Mouse (Mus musculus) testis, adult 2 months (tissue): ENCODE results near the gene Kcnk5. TPM values are rescaled to one million over a fixed set of nuclear protein-coding genes. Genes with fewer than 3 reads are reported as not detected.

Experiments
- H3K27ac ChIP-seq: fragments of 200-500 bp; 2 replicates; pipeline ENCODE4 v1.5.1; 2012; ENCODE audit warnings: low read depth, low read length; ENCODE audit not compliant: control insufficient read depth, insufficient read depth
- H3K27me3 ChIP-seq: fragments of 200-500 bp; 2 replicates; pipeline ENCODE4 v1.6.1; 2012; ENCODE audit warnings: mild to moderate bottlenecking, low read length, moderate library complexity; ENCODE audit not compliant: control insufficient read depth, insufficient read depth
- H3K36me3 ChIP-seq: fragments of 200-500 bp; 2 replicates; pipeline ENCODE4 v1.6.1; 2012; ENCODE audit warnings: mild to moderate bottlenecking, low read length; ENCODE audit not compliant: control insufficient read depth, insufficient read depth
- H3K4me1 ChIP-seq: fragments of 200-500 bp; 2 replicates; pipeline ENCODE4 v1.6.1; 2012; ENCODE audit warnings: low read length; ENCODE audit not compliant: control insufficient read depth, insufficient read depth
- H3K4me3 ChIP-seq: fragments of 200-500 bp; 2 replicates; pipeline ENCODE4 v1.5.1; 2012; ENCODE audit warnings: low read depth, mild to moderate bottlenecking, low read length, moderate library complexity, mixed read lengths; ENCODE audit not compliant: control insufficient read depth
- CTCF ChIP-seq: fragments of 200-500 bp; IDR thresholded peaks from 2 replicates; pipeline ENCODE4 v1.5.1; 2012; ENCODE audit warnings: low read depth, mild to moderate bottlenecking, inconsistent platforms, low read length, moderate library complexity; ENCODE audit not compliant: control insufficient read depth, insufficient read depth, insufficient replicate concordance
- POLR2A ChIP-seq: fragments of 200-500 bp; IDR thresholded peaks from 2 replicates; pipeline ENCODE4 v1.6.1; 2012; ENCODE audit warnings: low read depth, mild to moderate bottlenecking, inconsistent platforms, low read length, moderate library complexity; ENCODE audit not compliant: control insufficient read depth
- polyA plus RNA-seq: library from polyadenylated mRNA; depleted of rRNA; stranded (reverse); fragments of >200 nt; gene quantifications from 2 replicates; pipeline ENCODE4 v1.2.3, GENCODE M21; 2012

Gene Kcnk5
- polyA plus RNA-seq, 1 experiment: 11.8 TPM

DNA sequence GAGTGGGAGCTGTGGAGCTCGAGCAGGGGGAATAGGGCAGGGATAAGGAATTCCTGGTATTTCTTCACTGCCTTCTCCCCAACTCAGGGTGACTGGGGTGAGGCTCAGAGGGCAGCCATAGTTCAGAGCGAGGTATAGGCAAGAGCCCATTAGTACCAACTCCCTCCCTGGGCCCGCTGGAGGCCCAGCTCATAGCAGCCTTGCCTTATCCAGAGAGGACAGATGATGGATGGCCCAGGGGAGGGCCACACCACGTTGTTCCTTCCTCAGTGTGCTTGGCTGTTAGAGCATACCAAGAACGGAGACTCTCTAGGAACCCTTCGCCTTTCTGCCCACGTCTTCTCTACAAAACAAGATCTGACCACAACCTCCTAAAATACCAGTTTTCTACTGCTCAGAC, 27.4 kb downstream of the Kcnk5 start:
- peaks cover 2% of the 10 kb centered on the region; the same call in 1 of the 2 replicates for H3K4me1 ChIP-seq
- H3K27ac ChIP-seq: no peak overlapping the region
- H3K27me3 ChIP-seq: no peaks in the 10 kb centered on the region
- no peaks in the 10 kb centered on the region for H3K36me3 ChIP-seq
- TF ChIP-seq POLR2A (no peak), CTCF (no peak)
- no peak overlapping the region for H3K4me3 ChIP-seq

DNA sequence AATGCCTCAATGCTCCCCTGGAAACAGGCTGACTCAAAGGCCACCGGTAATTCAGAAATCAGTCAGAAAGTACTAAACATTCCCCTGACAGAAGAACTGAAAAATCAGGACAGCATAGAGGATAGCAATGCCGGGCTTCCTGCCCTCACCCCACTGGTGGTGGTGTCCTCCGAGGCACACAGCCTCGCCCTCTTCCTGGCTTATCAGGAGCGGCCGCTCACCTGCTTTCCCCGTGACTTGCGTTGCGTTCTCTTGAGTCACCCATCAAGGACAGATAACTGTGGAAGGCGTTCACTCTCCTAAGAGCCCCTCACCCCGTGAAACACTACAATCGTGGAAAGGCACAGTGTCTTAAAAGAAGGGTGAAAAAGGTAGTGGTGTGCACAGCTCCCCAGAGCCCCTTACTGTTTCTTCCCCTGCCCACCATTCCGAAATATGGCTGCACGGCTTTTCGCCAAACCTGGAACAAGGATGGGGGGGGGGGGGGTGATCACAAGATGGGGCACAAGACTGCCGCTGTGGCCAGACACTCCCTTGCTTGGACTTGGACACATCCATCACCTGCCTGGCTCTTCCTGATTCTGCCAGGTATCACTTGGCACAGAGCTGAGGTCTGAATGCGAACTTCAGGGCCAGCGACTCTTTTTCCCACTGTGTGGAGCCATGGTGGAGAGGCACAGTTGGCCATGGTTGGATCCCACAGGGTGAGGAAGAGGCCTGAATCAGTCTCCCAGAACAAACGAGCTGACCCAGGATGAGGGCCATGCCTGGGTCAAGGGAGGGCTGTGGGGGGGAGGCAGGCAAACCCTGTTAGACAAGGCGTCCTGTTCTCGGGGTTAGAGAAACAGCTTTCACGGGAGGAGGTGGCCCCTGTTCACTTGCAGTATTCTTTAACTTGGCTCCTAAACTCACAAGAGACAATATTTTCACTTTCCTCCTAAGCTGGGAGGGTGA, 32.2 kb downstream of the Kcnk5 start:
- H3K36me3 ChIP-seq: no peaks in the 10 kb centered on the region
- TF ChIP-seq CTCF (no peak), POLR2A (no peak)
- H3K27ac ChIP-seq: no peak overlapping the region
- H3K4me3 ChIP-seq: no peak overlapping the region
- H3K27me3 ChIP-seq: no peaks in the 10 kb centered on the region
- H3K4me1 ChIP-seq: no peaks in the 10 kb centered on the region

DNA sequence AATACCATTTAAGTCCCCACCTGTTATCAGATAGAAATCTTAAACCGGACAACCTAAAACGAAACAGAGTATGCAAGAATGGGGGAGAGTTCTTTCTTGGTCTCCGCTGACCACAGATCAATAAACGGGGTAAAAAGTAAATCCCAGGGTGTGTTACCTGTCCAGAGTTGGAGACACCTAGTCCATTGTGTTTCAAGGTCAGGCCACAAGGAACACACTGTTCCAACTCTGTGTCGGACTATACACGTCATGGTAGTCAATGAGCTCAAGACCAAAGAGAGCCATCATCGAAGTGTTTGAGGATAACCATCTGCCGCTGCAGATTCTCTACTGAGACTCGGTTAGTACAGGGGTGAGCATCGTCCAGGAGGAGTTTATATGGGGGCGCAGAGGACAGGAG, 33.1 kb downstream of the Kcnk5 start:
- TF ChIP-seq CTCF: no peak
- TF ChIP-seq POLR2A: no peak
- H3K27ac ChIP-seq: no peak overlapping the region
- no peaks in the 10 kb centered on the region for H3K4me1 ChIP-seq
- H3K4me3 ChIP-seq: no peak overlapping the region
- H3K27me3 ChIP-seq: no peaks in the 10 kb centered on the region
- no peaks in the 10 kb centered on the region for H3K36me3 ChIP-seq

DNA sequence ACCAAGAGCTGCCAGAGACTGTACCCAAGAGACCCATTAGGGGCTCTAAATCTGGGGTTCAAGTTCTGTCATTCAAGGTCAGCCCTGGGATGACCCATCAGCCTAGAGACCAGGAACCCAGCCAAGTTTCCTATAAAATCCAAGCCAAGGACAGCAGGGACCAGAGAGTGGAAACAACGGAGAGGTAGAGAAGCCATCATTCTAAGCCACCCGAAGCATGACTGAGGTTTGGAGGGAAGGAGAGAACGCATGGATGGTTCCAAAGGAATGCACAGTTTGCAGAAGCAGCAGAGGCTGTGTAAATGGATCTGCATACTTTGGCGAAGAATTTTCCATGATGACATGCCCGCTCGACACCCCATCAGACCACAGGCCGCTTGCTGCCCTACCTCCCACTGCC, 33.8 kb downstream of the Kcnk5 start:
- H3K27me3 ChIP-seq: no peaks in the 10 kb centered on the region
- H3K36me3 ChIP-seq: no peaks in the 10 kb centered on the region
- H3K27ac ChIP-seq: no peak overlapping the region
- H3K4me1 ChIP-seq: no peaks in the 10 kb centered on the region
- H3K4me3 ChIP-seq: no peak overlapping the region
- TF ChIP-seq CTCF (no peak), POLR2A (no peak)

DNA sequence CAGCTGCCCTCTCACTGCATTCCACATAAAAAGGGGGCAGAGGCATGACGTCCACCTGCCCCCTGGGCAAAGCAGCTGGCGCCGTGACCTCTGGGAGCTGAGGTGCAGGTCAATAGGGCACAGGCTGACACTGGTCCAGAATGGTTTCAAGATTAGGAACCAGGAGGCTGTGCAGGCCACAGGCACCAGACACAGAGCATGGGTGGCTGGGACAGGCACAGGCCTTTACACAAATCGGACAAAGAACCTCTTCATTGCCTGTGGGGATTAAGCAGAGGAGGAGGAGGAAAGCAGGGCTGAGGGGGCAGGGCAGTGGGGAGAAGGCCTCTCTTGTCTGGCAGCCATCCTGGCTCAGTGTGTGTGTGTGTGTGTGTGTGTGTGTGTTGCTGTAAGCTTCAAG, 37.5 kb downstream of the Kcnk5 start:
- H3K36me3 ChIP-seq: no peaks in the 10 kb centered on the region
- H3K4me1 ChIP-seq: no peaks in the 10 kb centered on the region
- no peaks in the 10 kb centered on the region for H3K27me3 ChIP-seq
- H3K4me3 ChIP-seq: peak overlapping the region; percentile 60
- no peak overlapping the region for H3K27ac ChIP-seq
- no peak for TF ChIP-seq POLR2A
- no peak for TF ChIP-seq CTCF

DNA sequence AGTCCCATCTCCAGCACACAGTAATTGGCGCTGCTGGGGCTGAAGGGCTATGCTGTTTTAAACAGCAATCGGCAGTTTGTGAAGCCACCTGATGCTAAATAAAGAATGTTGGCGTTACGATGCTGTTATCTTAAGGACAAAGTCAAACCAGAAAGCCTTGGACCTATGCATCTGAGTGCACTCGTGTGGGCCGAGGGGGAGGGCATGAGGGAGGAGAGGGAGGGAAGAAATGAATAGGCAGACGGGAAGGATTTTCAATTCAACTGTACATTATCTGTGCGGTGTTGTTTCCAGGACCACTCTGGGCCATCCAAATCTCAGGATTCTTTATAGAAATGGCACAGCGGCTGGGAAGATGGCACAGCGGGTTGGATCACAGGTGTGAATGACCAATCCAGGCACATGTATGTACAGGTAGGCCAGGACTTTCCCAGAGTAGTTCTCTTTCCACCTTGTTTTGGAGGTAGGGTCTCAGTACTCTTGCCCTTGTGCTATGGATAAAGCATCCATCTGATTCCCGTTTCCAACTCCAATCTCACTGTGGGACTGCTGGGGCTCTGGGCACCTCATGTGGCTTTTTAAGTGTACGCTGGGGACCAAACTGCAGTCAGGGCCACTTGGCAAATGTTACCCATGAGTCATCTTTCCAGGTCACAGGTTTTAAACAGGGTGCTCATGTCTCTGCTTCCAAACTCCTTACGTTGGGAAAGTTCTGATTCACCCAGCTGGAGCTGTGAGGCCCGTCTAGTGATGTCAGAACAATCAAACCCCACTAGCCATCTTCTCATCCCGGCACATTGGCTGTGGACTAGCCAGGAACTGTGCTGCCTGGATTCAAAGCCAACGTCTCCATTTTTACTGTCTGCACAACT, 42.9 kb downstream of the Kcnk5 start, which contains the start of gene Saysd1:
TSS of gene Saysd1 (minus strand) at position 51 of the 872 bp plus-strand sequence.
- TF ChIP-seq POLR2A (no peak), CTCF (no peak)
- Histone ChIP-seq H3K36me3 (no peaks in the 10 kb centered on the region), H3K4me3 (no peak within 1 kb of the TSS), H3K4me1 (peaks cover 3% of the 10 kb centered on the region), H3K27me3 (no peaks in the 10 kb centered on the region), H3K27ac (no peak within 1 kb of the TSS)

DNA sequence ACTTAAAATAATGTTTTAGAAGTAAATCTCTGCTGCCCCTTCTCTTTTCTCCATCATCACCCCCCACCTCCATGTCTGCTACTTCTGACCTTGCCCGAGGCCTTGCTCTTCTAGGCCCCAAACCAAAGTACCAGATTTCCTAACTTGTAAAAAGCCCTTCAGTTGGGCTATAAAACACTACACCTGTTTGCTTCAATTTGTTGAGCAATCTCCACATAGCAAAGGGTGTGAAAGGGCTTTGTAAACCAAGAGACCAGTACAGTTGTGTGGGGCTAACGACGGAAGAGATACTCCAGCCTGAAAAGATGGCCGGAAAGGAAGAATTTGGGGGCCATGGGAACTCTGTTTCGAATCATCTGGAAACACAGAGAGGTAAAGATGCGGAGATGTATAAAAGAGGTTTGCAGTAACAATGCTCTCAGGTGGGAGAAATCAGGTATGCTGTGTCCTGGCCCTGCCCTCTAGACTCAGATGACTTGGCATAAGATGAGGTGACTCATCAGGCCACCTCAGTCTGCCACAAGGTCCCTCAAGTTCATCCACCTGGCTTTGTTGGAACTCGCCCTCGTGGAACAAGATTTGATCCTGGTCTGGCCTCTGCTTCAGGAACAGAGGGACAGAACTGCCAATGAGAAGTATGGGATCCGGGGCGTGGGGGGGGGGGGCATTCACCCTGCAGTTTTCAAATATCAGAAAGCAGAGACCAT, 46.5 kb downstream of the Kcnk5 start:
- H3K27ac ChIP-seq: no peak overlapping the region
- H3K27me3 ChIP-seq: no peaks in the 10 kb centered on the region
- H3K4me3 ChIP-seq: no peak overlapping the region
- TF ChIP-seq CTCF (no peak), POLR2A (no peak)
- no peaks in the 10 kb centered on the region for H3K36me3 ChIP-seq
- H3K4me1 ChIP-seq: peaks cover 3% of the 10 kb centered on the region
